Mouse (Mus musculus): ENCODE measurements around the gene Slc29a1. TPM values are rescaled to one million over a fixed set of nuclear protein-coding genes. Genes with fewer than 3 reads are reported as not detected.

Gene Slc29a1
- total and polyA plus RNA-seq, 2 experiments from 2014 or later: 68.3 to 84.4 TPM

DNA sequence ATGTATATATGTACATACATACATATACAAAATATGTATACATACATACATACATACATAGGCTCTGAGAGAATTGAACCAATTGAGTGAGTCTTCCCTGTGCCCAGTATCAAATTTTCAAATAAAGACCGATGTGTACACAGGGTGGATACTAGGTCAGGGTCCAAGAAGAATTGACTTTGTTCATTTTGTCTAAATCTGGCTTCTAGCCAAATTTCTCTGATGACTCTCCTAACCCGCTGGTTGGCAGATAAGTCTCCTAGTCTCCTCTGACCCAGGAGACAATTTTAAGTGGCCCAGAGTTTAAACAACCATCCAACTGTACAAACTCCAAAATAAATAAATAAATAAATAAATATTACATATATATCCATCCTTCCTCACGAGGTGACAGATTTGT, 515 bp downstream of the Slc29a1 start:
- WGBS: 39% methylated on average over 3 of the region's 3 CpGs
- Histone ChIP-seq H3K27ac (ENCODE audit: low read depth, low read length) (no peak overlapping the region), H3K9ac (no peak overlapping the region), H3K4me2 (ENCODE audit: low read depth) (peak overlapping the region; percentile 25; the same call in 1 of the 2 replicates), H3K9me3 (ENCODE audit: low read length) (no peaks in the 10 kb centered on the region), H3K27me3 (ENCODE audit: insufficient read depth, low read length) (peaks cover 7% of the 10 kb centered on the region; the same call in 1 of the 2 replicates), H3K4me1 (ENCODE audit: insufficient read depth) (peaks cover 13% of the 10 kb centered on the region), H3K36me3 (ENCODE audit: insufficient read depth) (no peaks in the 10 kb centered on the region), H3K4me3 (ENCODE audit: low read depth, low read length) (no peak overlapping the region)
- DNase-seq (no peak), ATAC-seq (no peak)
- no peak for TF ChIP-seq CTCF (IDR thresholded peaks at IDR 0.05; ENCODE audit: low read depth)

- no peak for ATAC-seq
- H3K9me3 ChIP-seq (ENCODE audit: low read length): no peaks in the 10 kb centered on the region
- peaks cover 7% of the 10 kb centered on the region; the same call in 1 of the 2 replicates for H3K27me3 ChIP-seq (ENCODE audit: insufficient read depth, low read length)
- TF ChIP-seq CTCF (IDR thresholded peaks at IDR 0.05; ENCODE audit: low read depth): no peak
- peaks cover 17% of the 10 kb centered on the region for H3K4me1 ChIP-seq (ENCODE audit: insufficient read depth)
- H3K36me3 ChIP-seq (ENCODE audit: insufficient read depth): no peaks in the 10 kb centered on the region
- H3K9ac ChIP-seq: no peak overlapping the region
- H3K4me2 ChIP-seq (ENCODE audit: low read depth): no peak overlapping the region
- H3K27ac ChIP-seq (ENCODE audit: low read depth, low read length): no peak overlapping the region
- WGBS: 83% methylated on average over 2 of the region's 2 CpGs
- H3K4me3 ChIP-seq (ENCODE audit: low read depth, low read length): no peak overlapping the region
- no peak for DNase-seq
Observed at GRCm38 (mm10) chr17:45598376-45598775, 1.0 kb downstream of the Slc29a1 start.

GRCm38 (mm10) chr17:45597787-45598186, 1.6 kb downstream of the Slc29a1 start:
- H3K4me1 ChIP-seq (ENCODE audit: insufficient read depth): peaks cover 20% of the 10 kb centered on the region
- no peak overlapping the region for H3K9ac ChIP-seq
- no peak overlapping the region for H3K4me3 ChIP-seq (ENCODE audit: low read depth, low read length)
- no peaks in the 10 kb centered on the region for H3K36me3 ChIP-seq (ENCODE audit: insufficient read depth)
- DNase-seq: peak; percentile 61
- no peaks in the 10 kb centered on the region for H3K9me3 ChIP-seq (ENCODE audit: low read length)
- H3K27ac ChIP-seq (ENCODE audit: low read depth, low read length): no peak overlapping the region
- no peak for ATAC-seq
- H3K27me3 ChIP-seq (ENCODE audit: insufficient read depth, low read length): peaks cover 7% of the 10 kb centered on the region; the same call in 1 of the 2 replicates
- WGBS: 32% methylated on average over 3 of the region's 3 CpGs
- no peak overlapping the region for H3K4me2 ChIP-seq (ENCODE audit: low read depth)
- no peak for TF ChIP-seq CTCF (IDR thresholded peaks at IDR 0.05; ENCODE audit: low read depth)

DNA sequence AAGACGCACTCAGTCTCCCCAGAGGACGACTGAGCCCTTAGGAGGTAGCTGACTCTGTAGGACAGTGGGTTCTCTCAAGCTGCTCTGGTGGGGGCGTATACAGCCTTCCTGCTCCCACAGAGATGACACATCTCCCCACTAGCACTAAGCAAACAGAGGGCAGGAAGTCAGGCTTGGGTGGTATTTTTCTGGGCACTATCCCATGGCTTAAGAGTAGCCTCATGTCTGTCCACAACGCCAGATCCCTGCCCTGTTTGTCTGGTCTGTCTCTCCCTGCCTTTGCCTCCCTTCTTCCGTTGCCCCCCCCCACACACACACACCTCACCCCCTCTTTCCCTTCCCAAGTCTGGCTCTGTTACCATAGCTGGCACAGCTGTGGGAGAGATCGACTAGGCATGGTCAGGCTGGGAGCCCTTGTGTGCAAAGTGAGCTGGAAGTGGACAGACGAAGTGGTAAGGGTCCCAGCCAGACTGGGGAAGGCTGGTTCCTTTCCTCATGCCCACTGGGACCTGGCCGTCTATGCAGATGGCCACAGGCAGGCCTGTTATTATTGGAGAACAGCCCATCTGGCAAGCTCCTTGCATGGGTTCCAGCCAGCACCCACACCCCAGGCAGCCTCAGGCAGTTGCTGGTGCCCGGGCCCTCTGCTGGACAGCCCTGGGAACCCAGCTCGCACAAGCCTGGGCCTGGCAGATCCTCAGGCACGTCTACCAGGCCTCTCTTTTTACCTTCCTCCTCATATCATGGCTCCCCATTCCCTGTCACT, 2.6 kb downstream of the Slc29a1 start:
- Histone ChIP-seq H3K9ac (no peak overlapping the region), H3K4me3 (ENCODE audit: low read depth, low read length) (no peak overlapping the region), H3K4me2 (ENCODE audit: low read depth) (no peak overlapping the region), H3K36me3 (ENCODE audit: insufficient read depth) (no peaks in the 10 kb centered on the region), H3K9me3 (ENCODE audit: low read length) (no peaks in the 10 kb centered on the region), H3K4me1 (ENCODE audit: insufficient read depth) (peaks cover 28% of the 10 kb centered on the region), H3K27me3 (ENCODE audit: insufficient read depth, low read length) (peaks cover 1% of the 10 kb centered on the region; the same call in 1 of the 2 replicates), H3K27ac (ENCODE audit: low read depth, low read length) (peak overlapping the region; percentile 29; the same call in 1 of the 2 replicates)
- peak; percentile 66 for TF ChIP-seq CTCF (IDR thresholded peaks at IDR 0.05; ENCODE audit: low read depth)
- WGBS: 26% methylated on average over 11 of the region's 11 CpGs
- DNase-seq (peak; percentile 71), ATAC-seq (peak; percentile 53)

DNA sequence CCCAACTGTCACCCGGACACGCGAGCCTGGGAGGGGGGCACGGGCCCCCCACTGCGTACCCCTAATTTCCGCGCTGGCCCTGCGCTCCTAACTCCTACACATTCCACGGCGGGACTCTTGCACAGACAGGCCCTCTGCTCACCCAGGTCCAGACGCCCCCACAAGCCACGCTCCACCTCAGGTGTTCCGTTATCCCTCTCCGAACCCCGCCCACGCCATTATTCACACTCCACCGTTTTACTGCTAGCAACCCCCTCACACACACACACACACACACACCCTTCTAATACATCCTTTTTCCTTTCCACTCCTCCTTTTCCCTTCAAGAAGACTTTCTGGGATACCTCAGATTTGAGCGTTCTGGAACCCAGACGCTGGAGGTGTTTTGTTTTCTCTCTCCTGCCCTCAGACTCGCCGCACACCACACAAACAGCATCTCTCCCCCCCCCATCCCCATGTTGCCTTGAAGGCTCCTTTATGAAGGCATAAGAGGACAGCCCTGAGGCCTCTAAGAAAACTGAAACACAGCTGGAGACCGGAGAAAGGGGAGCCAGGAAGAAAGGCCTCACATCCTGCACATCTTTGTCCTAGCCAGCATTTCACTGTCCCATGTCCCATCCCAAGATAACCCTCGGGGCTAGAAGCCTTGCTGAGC, 3.5 kb downstream of the Slc29a1 start:
- H3K4me2 ChIP-seq (ENCODE audit: low read depth): peak overlapping the region; percentile 89
- H3K27me3 ChIP-seq (ENCODE audit: insufficient read depth, low read length): no peaks in the 10 kb centered on the region; the same call in 1 of the 2 replicates
- ATAC-seq: peak; percentile 18; the same call in 1 of the 2 replicates
- 6% methylated on average over 23 of the region's 23 CpGs for WGBS
- H3K36me3 ChIP-seq (ENCODE audit: insufficient read depth): no peaks in the 10 kb centered on the region
- H3K4me3 ChIP-seq (ENCODE audit: low read depth, low read length): peak overlapping the region; percentile 47
- peaks cover 28% of the 10 kb centered on the region for H3K4me1 ChIP-seq (ENCODE audit: insufficient read depth)
- TF ChIP-seq CTCF (IDR thresholded peaks at IDR 0.05; ENCODE audit: low read depth): no peak
- H3K27ac ChIP-seq (ENCODE audit: low read depth, low read length): peak overlapping the region; percentile 31
- H3K9ac ChIP-seq: peak overlapping the region; percentile 63
- H3K9me3 ChIP-seq (ENCODE audit: low read length): no peaks in the 10 kb centered on the region
- peak; percentile 45 for DNase-seq

DNA sequence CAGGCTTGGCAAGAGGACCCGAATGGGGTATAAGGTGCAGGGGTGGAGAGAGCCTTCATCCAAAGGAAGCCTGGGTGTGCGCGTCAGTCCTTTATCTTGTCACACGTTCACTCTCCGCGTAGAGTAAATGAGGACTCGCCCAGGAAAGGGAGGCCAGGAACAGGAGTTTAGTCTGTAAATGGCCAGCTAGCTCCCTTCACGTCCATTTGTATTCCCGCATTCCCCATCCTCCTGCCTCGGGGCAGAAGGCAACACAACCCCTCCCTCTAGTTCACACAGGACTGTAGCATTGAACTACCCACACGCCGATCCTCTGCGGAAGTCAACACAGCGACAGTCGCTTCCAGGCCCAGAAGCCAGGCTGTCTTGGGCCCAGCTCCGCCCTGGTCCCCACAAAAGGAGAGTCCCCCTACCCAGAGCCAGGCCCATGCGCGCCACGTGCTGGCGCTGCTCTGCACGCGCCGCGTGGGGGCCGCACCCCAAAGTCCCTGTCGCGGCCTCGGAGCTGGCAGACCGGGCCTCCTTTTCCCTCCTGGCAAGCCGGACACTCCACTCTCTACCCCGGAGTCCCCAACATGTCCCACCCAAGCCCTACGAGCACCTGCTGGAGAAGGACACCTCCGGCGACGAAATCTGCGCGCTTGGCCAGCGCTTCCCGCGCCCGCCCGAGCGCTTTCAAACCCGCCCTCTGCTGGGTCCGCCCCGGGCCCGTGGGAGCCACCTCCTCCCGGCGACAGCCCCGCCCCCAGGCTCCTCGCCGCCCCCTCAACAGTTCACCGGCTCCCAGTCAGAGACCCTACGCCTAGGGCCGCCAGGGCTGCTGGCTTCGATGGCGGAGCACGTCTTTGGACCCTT, 4.3 kb downstream of the Slc29a1 start:
- Histone ChIP-seq H3K4me1 (ENCODE audit: insufficient read depth) (peaks cover 28% of the 10 kb centered on the region), H3K4me2 (ENCODE audit: low read depth) (peak overlapping the region; percentile 89), H3K36me3 (ENCODE audit: insufficient read depth) (no peaks in the 10 kb centered on the region), H3K9ac (peak overlapping the region; percentile 63), H3K9me3 (ENCODE audit: low read length) (no peaks in the 10 kb centered on the region), H3K27ac (ENCODE audit: low read depth, low read length) (peak overlapping the region; percentile 31), H3K27me3 (ENCODE audit: insufficient read depth, low read length) (no peaks in the 10 kb centered on the region), H3K4me3 (ENCODE audit: low read depth, low read length) (peak overlapping the region; percentile 47)
- ATAC-seq (peak; percentile 73), DNase-seq (peak; percentile 76)
- 2% methylated on average over 58 of the region's 58 CpGs for WGBS
- no peak; the same call in 1 of the 2 replicates for TF ChIP-seq CTCF (IDR thresholded peaks at IDR 0.05; ENCODE audit: low read depth)
